Mouse (Mus musculus) brain, adult 2 months (tissue): ENCODE results near the gene Tmem43.

Experiments used
- DNase-seq: peaks from one replicate; pipeline ENCODE4 v3.0.0; 2011; ENCODE audit warnings: low read depth, low spot score

The Tmem43 gene

GRCm38 (mm10) chr6:91533771-91534170 is 60.3 kb downstream of the Tmem43 start:
- DNase-seq, result peak; percentile 34

GRCm38 (mm10) chr6:91534268-91534667 is 60.8 kb downstream of the Tmem43 start:
- DNase-seq, result no peak

- peak; percentile 31 for DNase-seq
Measured at GRCm38 (mm10) chr6:91535231-91535630, 61.7 kb downstream of the Tmem43 start.

- DNase-seq, result no peak
Measured at GRCm38 (mm10) chr6:91536047-91536765, 62.7 kb downstream of the Tmem43 start.
